Mouse (Mus musculus): ENCODE measurements around the gene Dmtf1. TPM values are rescaled to one million over a fixed set of nuclear protein-coding genes. Genes with fewer than 3 reads are reported as not detected.
A peak's percentile ranks its signal among the peaks of the same experiment; 100 is the strongest.

The Dmtf1 gene
- total RNA-seq, 2 experiments from 2014 or later, result 27.2 to 39.0 TPM

GRCm38 (mm10) chr5:9109582-9109981 is 52.0 kb downstream of the Dmtf1 start:
- no peak for ATAC-seq (replicated peaks; ENCODE audit: low FRiP score, poor library complexity, severe bottlenecking)

GRCm38 (mm10) chr5:9108490-9108889 is 53.1 kb downstream of the Dmtf1 start:
- ATAC-seq (replicated peaks; ENCODE audit: low FRiP score, poor library complexity, severe bottlenecking), result no peak

GRCm38 (mm10) chr5:9107296-9108089 is 54.1 kb downstream of the Dmtf1 start:
- no peak for ATAC-seq (replicated peaks; ENCODE audit: low FRiP score, poor library complexity, severe bottlenecking)

- ATAC-seq (replicated peaks; ENCODE audit: low FRiP score, poor library complexity, severe bottlenecking), result no peak
Measured at GRCm38 (mm10) chr5:9106806-9107205, 54.8 kb downstream of the Dmtf1 start.

GRCm38 (mm10) chr5:9103958-9104357 is 57.6 kb downstream of the Dmtf1 start:
- no peak for ATAC-seq (replicated peaks; ENCODE audit: low FRiP score, poor library complexity, severe bottlenecking)

GRCm38 (mm10) chr5:9102696-9103095 is 58.9 kb downstream of the Dmtf1 start:
- no peak for ATAC-seq (replicated peaks; ENCODE audit: low FRiP score, poor library complexity, severe bottlenecking)

- no peak for ATAC-seq (replicated peaks; ENCODE audit: low FRiP score, poor library complexity, severe bottlenecking)
Measured at GRCm38 (mm10) chr5:9100849-9101801, 60.5 kb downstream of the Dmtf1 start.

- peak; percentile 68 for ATAC-seq (replicated peaks; ENCODE audit: low FRiP score, poor library complexity, severe bottlenecking)
Measured at GRCm38 (mm10) chr5:9100207-9100848, 61.2 kb downstream of the Dmtf1 start, which contains the start of gene Tmem243. Gene Tmem243 (plus strand): TSS chr5:9100668.

GRCm38 (mm10) chr5:9093490-9093889 is 68.1 kb downstream of the Dmtf1 start:
- no peak for ATAC-seq (replicated peaks; ENCODE audit: low FRiP score, poor library complexity, severe bottlenecking)

- ATAC-seq (replicated peaks; ENCODE audit: low FRiP score, poor library complexity, severe bottlenecking), result no peak
Measured at GRCm38 (mm10) chr5:9092716-9093115, 68.9 kb downstream of the Dmtf1 start.

GRCm38 (mm10) chr5:9090493-9091106 is 71.0 kb downstream of the Dmtf1 start:
- ATAC-seq (replicated peaks; ENCODE audit: low FRiP score, poor library complexity, severe bottlenecking), result no peak

GRCm38 (mm10) chr5:9086924-9087719 is 74.5 kb downstream of the Dmtf1 start:
- ATAC-seq (replicated peaks; ENCODE audit: low FRiP score, poor library complexity, severe bottlenecking), result no peak

GRCm38 (mm10) chr5:9079773-9080501 is 81.6 kb downstream of the Dmtf1 start:
- no peak for ATAC-seq (replicated peaks; ENCODE audit: low FRiP score, poor library complexity, severe bottlenecking)

GRCm38 (mm10) chr5:9073177-9073854 is 88.3 kb downstream of the Dmtf1 start:
- ATAC-seq (replicated peaks; ENCODE audit: low FRiP score, poor library complexity, severe bottlenecking), result no peak; the same call in 1 of the 2 replicates

GRCm38 (mm10) chr5:9071360-9071759 is 90.2 kb downstream of the Dmtf1 start:
- no peak for ATAC-seq (replicated peaks; ENCODE audit: low FRiP score, poor library complexity, severe bottlenecking)

GRCm38 (mm10) chr5:9069599-9070209 is 91.9 kb downstream of the Dmtf1 start:
- no peak for ATAC-seq (replicated peaks; ENCODE audit: low FRiP score, poor library complexity, severe bottlenecking)

GRCm38 (mm10) chr5:9068886-9069285 is 92.7 kb downstream of the Dmtf1 start:
- ATAC-seq (replicated peaks; ENCODE audit: low FRiP score, poor library complexity, severe bottlenecking), result no peak

Measured in erythroid progenitor cell, adult 5-6 weeks (primary cell).